8 mouse cellular contexts compared by ENCODE assay signal in genomic region chr6:119903081-119903789, GRCm38 (mm10). TPM values are rescaled to one million over a fixed set of nuclear protein-coding genes. Genes with fewer than 3 reads are reported as not detected.
DNase-seq lines count a peak whose midpoint lies in the region; ATAC-seq and TF ChIP-seq lines count a peak whose summit lies in the region.

No protein-coding gene starts in this region.

- no peak for TF ChIP-seq CTCF in olfactory bulb, adult 2 months (IDR thresholded peaks at IDR 0.05; ENCODE audit: insufficient read depth, low read depth, low read length)

- peaks cover 28% of the 10 kb centered on the region for H3K4me1 ChIP-seq in megakaryocyte, embryonic 14.5 days
- peaks cover 3% of the 10 kb centered on the region for H3K4me1 ChIP-seq in intestine, embryonic 16.5 days (ENCODE audit: control insufficient read depth, insufficient read depth, low read length)
- peaks cover 2% of the 10 kb centered on the region for H3K4me1 ChIP-seq in olfactory bulb, adult 2 months (ENCODE audit: control insufficient read depth, insufficient read depth, low read length)

- WGBS in intestine, embryonic 16.5 days: 15% methylated on average over 15 of the region's 15 CpGs
- WGBS in olfactory bulb, adult 2 months: 8% methylated on average over 15 of the region's 15 CpGs

- DNase-seq in CD4-positive, CD25-positive, alpha-beta regulatory T cell, adult 2 months (ENCODE audit: low read depth, low spot score): peak; percentile 19
- no peak for DNase-seq in layer of hippocampus, adult 11-12 months (ENCODE audit: low spot score)
- no peak for DNase-seq in thymus, postnatal 25 days

- peak overlapping the region; percentile 91 for H3K27ac ChIP-seq in intestine, embryonic 16.5 days (ENCODE audit: low read length)
- peak overlapping the region; percentile 84; the same call in 1 of the 2 replicates for H3K27ac ChIP-seq in olfactory bulb, adult 2 months (ENCODE audit: insufficient read depth, low read depth, low read length)

- peaks cover 19% of the 10 kb centered on the region for H3K36me3 ChIP-seq in megakaryocyte, embryonic 14.5 days (replicated peaks; ENCODE audit: low read length)
- H3K36me3 ChIP-seq in intestine, embryonic 16.5 days (ENCODE audit: control insufficient read depth, insufficient read depth, low read length): no peaks in the 10 kb centered on the region

- no peaks in the 10 kb centered on the region for H3K27me3 ChIP-seq in megakaryocyte, embryonic 14.5 days (replicated peaks)
- H3K27me3 ChIP-seq in intestine, embryonic 16.5 days (replicated peaks; ENCODE audit: control insufficient read depth, insufficient read depth, low read length): no peaks in the 10 kb centered on the region

- H3K4me3 ChIP-seq in megakaryocyte, embryonic 14.5 days (replicated peaks): peak overlapping the region; percentile 96
- H3K4me3 ChIP-seq in intestine, embryonic 16.5 days (ENCODE audit: low read length): peak overlapping the region; percentile 88
- peak overlapping the region; percentile 95 for H3K4me3 ChIP-seq in olfactory bulb, adult 2 months (ENCODE audit: insufficient read depth, low read depth, low read length)

- no peak for ATAC-seq in CD4-positive, CD25-positive, alpha-beta regulatory T cell, adult 4 months
- ATAC-seq in megakaryocyte, adult 5-6 weeks (ENCODE audit: poor library complexity, severe bottlenecking): no peak
- ATAC-seq in intestine, embryonic 16.5 days: no peak

- no peak for TF ChIP-seq POLR2A in olfactory bulb, adult 2 months (IDR thresholded peaks at IDR 0.05; ENCODE audit: insufficient read depth, low read depth, low read length)

- H3K4me2 ChIP-seq in intestine, embryonic 16.5 days (ENCODE audit: low read depth, low read length): peak overlapping the region; percentile 79

- H3K9me3 ChIP-seq in megakaryocyte, embryonic 14.5 days: no peaks in the 10 kb centered on the region
- H3K9me3 ChIP-seq in intestine, embryonic 16.5 days (ENCODE audit: control insufficient read depth, low read length): no peaks in the 10 kb centered on the region

- peak overlapping the region; percentile 94 for H3K9ac ChIP-seq in intestine, embryonic 16.5 days (ENCODE audit: low read depth, low read length)

RNA-seq across cellular contexts. Expression of gene Rad52, which starts 0.7 kb away (rescaled TPM):
- 10 to 100 TPM; 56.6 to 62.2 TPM for polyA plus RNA-seq in CD4-positive, CD25-positive, alpha-beta regulatory T cell, adult 4 months (2017; shearing (Covaris generic))
- 16.3 and 37.0 TPM in 2 replicates for polyA plus RNA-seq in megakaryocyte, embryonic 14.5 days (2012; ENCODE audit: insufficient read depth, low replicate concordance)
- 19.2 and 19.9 TPM in 2 replicates for total RNA-seq in megakaryocyte, adult 5-6 weeks (2015)
- total RNA-seq in megakaryocyte, adult 5-6 weeks (2017): 12.4 and 13.2 TPM in 2 replicates
- polyA plus RNA-seq in intestine, embryonic 16.5 days (2015; fragmentation: Nextera tagmentation; extraction: Ambion mirVana): 15.6 and 17.4 TPM in 2 replicates
- not detected in 2 replicates for polyA plus RNA-seq in olfactory bulb, adult 2 months (2012; ENCODE audit: insufficient read depth, insufficient read length, low replicate concordance, missing spikeins)

RNA-seq across cellular contexts. Expression of gene Erc1, which starts 55.3 kb away (rescaled TPM):
- 1 to 10 TPM; 6.7 to 7.0 TPM for polyA plus RNA-seq in CD4-positive, CD25-positive, alpha-beta regulatory T cell, adult 4 months (2017; shearing (Covaris generic))
- 1.1 and 2.0 TPM in 2 replicates for polyA plus RNA-seq in megakaryocyte, embryonic 14.5 days (2012; ENCODE audit: insufficient read depth, low replicate concordance)
- total RNA-seq in megakaryocyte, adult 5-6 weeks (2015): 1.0 and 1.3 TPM in 2 replicates
- total RNA-seq in megakaryocyte, adult 5-6 weeks (2017): 2.1 and 5.2 TPM in 2 replicates
- polyA plus RNA-seq in intestine, embryonic 16.5 days (2015; fragmentation: Nextera tagmentation; extraction: Ambion mirVana): 7.0 and 8.0 TPM in 2 replicates
- not detected in 2 replicates for polyA plus RNA-seq in olfactory bulb, adult 2 months (2012; ENCODE audit: insufficient read depth, insufficient read length, low replicate concordance, missing spikeins)

Comparison
In these comparisons a context has a peak if more than half of its experiments do, and no peak if none do; other contexts are left out.
1. RNA of gene Rad52, which starts 0.7 kb away (polyA plus RNA-seq): 56.6 to 62.2 TPM in CD4-positive, CD25-positive, alpha-beta regulatory T cell, adult 4 months, 15.6 to 17.4 TPM in intestine, embryonic 16.5 days and 16.3 to 37.0 TPM in megakaryocyte, embryonic 14.5 days; not detected in olfactory bulb, adult 2 months; every median in the first group is over 10 times any median in the second.
2. Peak in every context shown above with its lines, with median percentiles within 50 percentile points of each other: H3K4me3 ChIP-seq.